Mouse (Mus musculus): ENCODE results near the gene Golt1a. TPM values are rescaled to one million over a fixed set of nuclear protein-coding genes. Genes with fewer than 3 reads are reported as not detected.

The Golt1a gene
- polyA plus RNA-seq, 1 experiment from 2014 or later = 7.6 TPM

DNA sequence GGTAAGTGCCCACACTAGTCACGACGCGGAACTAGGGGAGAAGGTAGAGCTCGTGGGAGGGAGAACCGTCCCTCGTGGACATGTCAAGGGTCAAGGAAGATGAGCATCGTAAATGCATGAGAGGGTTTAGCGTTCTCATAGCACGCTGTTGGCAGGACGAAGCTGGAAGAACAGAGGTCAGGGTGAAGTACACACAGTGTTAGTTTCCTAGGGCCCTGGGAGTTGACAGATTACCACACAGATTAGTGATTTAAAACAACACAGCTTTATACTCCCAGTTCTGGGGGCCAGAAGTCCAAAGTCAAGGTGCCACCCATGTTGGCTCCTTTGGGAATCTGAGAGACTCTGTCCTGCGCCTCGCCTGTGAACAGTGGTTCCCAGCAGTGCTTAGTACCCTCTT lies 21.7 kb upstream of the Golt1a start:
- Histone ChIP-seq H3K4me2 (replicated peaks; ENCODE audit: low read depth) (no peak overlapping the region), H3K27ac (replicated peaks) (no peak overlapping the region), H3K27me3 (ENCODE audit: control insufficient read depth, insufficient read depth, low read length) (no peaks in the 10 kb centered on the region), H3K4me3 (ENCODE audit: low read depth, low read length) (no peak overlapping the region), H3K9ac (ENCODE audit: low read length) (no peak overlapping the region), H3K9me3 (ENCODE audit: control insufficient read depth, low read length) (no peaks in the 10 kb centered on the region), H3K36me3 (ENCODE audit: control insufficient read depth, insufficient read depth, low read length) (peaks cover 6% of the 10 kb centered on the region), H3K4me1 (replicated peaks; ENCODE audit: control insufficient read depth, insufficient read depth) (no peaks in the 10 kb centered on the region)
- no peak for ATAC-seq (ENCODE audit: low FRiP score, low TSS enrichment)
- DNase-seq (ENCODE audit: low spot score) = no peak
- 86% methylated on average over 12 of the region's 12 CpGs for WGBS
- TF ChIP-seq EP300 (optimal IDR thresholded peaks at IDR 0.05) (no peak), CTCF (IDR thresholded peaks at IDR 0.05; ENCODE audit: low read depth) (no peak)

DNA sequence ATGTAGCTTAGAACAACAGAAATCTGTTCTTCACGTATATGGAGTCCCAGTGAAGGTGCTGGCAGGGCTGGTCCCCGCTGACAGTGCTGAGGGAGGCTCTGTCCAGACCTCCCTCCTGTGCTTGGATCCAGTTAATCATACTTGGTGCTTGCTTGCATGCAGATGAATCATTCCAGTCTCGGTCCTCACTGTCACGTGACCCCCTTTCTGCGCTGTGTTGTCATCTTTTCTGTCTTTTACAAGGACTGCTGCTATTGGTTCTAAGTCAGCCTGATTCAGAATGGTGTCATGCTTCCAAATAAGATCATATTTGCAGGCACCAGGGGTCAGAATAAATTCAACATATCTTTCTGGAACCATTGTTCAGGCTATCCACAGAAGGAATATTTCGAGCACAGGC lies 17.7 kb upstream of the Golt1a start:
- Histone ChIP-seq H3K9ac (ENCODE audit: low read length) (no peak overlapping the region), H3K27me3 (ENCODE audit: control insufficient read depth, insufficient read depth, low read length) (no peaks in the 10 kb centered on the region), H3K36me3 (ENCODE audit: control insufficient read depth, insufficient read depth, low read length) (peaks cover 4% of the 10 kb centered on the region), H3K9me3 (ENCODE audit: control insufficient read depth, low read length) (no peaks in the 10 kb centered on the region), H3K4me1 (replicated peaks; ENCODE audit: control insufficient read depth, insufficient read depth) (no peaks in the 10 kb centered on the region), H3K27ac (replicated peaks) (no peak overlapping the region), H3K4me2 (replicated peaks; ENCODE audit: low read depth) (no peak overlapping the region), H3K4me3 (ENCODE audit: low read depth, low read length) (no peak overlapping the region)
- TF ChIP-seq EP300 (optimal IDR thresholded peaks at IDR 0.05) (no peak), CTCF (IDR thresholded peaks at IDR 0.05; ENCODE audit: low read depth) (no peak)
- no peak for DNase-seq (ENCODE audit: low spot score)
- ATAC-seq (ENCODE audit: low FRiP score, low TSS enrichment) = no peak
- 89% methylated on average over 6 of the region's 6 CpGs for WGBS

DNA sequence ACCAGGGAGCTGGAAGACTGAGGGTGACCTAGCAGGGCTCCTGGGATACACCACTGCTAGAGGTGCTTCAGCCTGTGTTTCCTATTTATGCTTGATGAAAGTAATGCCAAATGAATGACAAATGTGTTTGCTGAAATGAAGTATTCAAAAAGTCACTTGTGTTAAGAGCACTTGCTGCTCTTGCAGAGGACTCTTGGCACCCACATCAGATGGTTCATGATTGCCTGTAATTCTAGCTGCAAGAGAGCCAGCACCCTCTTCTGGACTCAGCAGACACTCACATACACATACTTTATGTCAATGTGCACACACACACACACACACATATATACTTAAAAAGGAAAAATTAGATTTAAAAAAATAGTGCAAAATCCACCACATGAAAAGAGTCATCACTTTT lies 17.0 kb upstream of the Golt1a start:
- peaks cover 4% of the 10 kb centered on the region for H3K36me3 ChIP-seq (ENCODE audit: control insufficient read depth, insufficient read depth, low read length)
- no peaks in the 10 kb centered on the region for H3K9me3 ChIP-seq (ENCODE audit: control insufficient read depth, low read length)
- no peak for DNase-seq (ENCODE audit: low spot score)
- H3K4me1 ChIP-seq (replicated peaks; ENCODE audit: control insufficient read depth, insufficient read depth) = no peaks in the 10 kb centered on the region
- peak; percentile 48 for TF ChIP-seq CTCF (IDR thresholded peaks at IDR 0.05; ENCODE audit: low read depth)
- TF ChIP-seq EP300 (optimal IDR thresholded peaks at IDR 0.05) = no peak
- H3K9ac ChIP-seq (ENCODE audit: low read length) = no peak overlapping the region
- no peaks in the 10 kb centered on the region for H3K27me3 ChIP-seq (ENCODE audit: control insufficient read depth, insufficient read depth, low read length)
- H3K4me2 ChIP-seq (replicated peaks; ENCODE audit: low read depth) = no peak overlapping the region
- no peak overlapping the region for H3K27ac ChIP-seq (replicated peaks)
- ATAC-seq (ENCODE audit: low FRiP score, low TSS enrichment) = no peak
- no peak overlapping the region for H3K4me3 ChIP-seq (ENCODE audit: low read depth, low read length)

DNA sequence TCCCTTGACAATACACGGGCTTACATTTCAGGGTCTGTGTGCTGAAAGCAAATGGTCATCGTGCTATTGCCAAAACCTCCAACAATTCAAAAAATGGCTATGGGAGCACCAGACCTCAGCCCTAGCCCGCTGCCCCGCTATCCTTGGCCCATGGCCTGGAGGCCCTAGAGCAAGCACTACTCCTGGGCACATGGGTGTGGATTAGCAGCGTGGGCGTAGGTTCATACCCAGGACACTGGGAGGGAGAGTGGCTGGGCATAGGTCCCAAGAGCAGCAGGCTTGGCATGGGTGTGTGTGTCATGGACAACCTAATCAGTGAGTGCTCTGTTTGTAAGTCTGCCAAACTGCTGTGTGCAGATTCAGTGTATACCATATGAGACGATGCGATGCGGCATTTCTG lies 13.2 kb upstream of the Golt1a start:
- Histone ChIP-seq H3K27me3 (ENCODE audit: control insufficient read depth, insufficient read depth, low read length) (no peaks in the 10 kb centered on the region), H3K4me1 (replicated peaks; ENCODE audit: control insufficient read depth, insufficient read depth) (no peaks in the 10 kb centered on the region), H3K9ac (ENCODE audit: low read length) (no peak overlapping the region), H3K4me2 (replicated peaks; ENCODE audit: low read depth) (no peak overlapping the region), H3K4me3 (ENCODE audit: low read depth, low read length) (no peak overlapping the region), H3K27ac (replicated peaks) (no peak overlapping the region), H3K36me3 (ENCODE audit: control insufficient read depth, insufficient read depth, low read length) (no peaks in the 10 kb centered on the region; the same call in none of the 2 replicates), H3K9me3 (ENCODE audit: control insufficient read depth, low read length) (no peaks in the 10 kb centered on the region)
- 63% methylated on average over 9 of the region's 9 CpGs for WGBS
- no peak for TF ChIP-seq CTCF (IDR thresholded peaks at IDR 0.05; ENCODE audit: low read depth)
- TF ChIP-seq EP300 (optimal IDR thresholded peaks at IDR 0.05) = no peak
- ATAC-seq (ENCODE audit: low FRiP score, low TSS enrichment) (peak; percentile 62), DNase-seq (ENCODE audit: low spot score) (peak; percentile 48)

DNA sequence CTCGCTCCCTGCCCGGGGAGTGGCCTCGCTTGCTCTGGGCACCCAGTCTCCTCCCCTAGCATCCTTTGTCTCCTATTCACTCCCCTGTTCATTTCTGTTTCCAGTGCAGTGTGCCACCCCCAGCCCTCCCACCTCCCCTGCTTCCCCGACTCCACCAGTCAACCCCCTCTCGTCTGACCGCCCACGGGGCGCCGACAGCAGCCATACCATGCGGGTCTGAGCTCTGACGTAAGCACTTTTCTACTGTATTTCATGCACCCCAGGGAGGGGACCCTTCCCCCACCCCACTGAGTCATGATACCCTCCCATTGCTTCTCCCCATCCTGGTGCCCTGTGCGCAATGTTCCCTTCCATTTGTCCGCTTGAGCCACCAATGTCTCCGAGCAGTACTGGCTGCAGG lies 10.8 kb upstream of the Golt1a start:
- 64% methylated on average over 14 of the region's 14 CpGs for WGBS
- Histone ChIP-seq H3K4me2 (replicated peaks; ENCODE audit: low read depth) (no peak overlapping the region), H3K27me3 (ENCODE audit: control insufficient read depth, insufficient read depth, low read length) (no peaks in the 10 kb centered on the region), H3K9ac (ENCODE audit: low read length) (no peak overlapping the region), H3K9me3 (ENCODE audit: control insufficient read depth, low read length) (no peaks in the 10 kb centered on the region), H3K4me3 (ENCODE audit: low read depth, low read length) (no peak overlapping the region), H3K36me3 (ENCODE audit: control insufficient read depth, insufficient read depth, low read length) (no peaks in the 10 kb centered on the region; the same call in none of the 2 replicates), H3K27ac (replicated peaks) (no peak overlapping the region), H3K4me1 (replicated peaks; ENCODE audit: control insufficient read depth, insufficient read depth) (no peaks in the 10 kb centered on the region)
- DNase-seq (ENCODE audit: low spot score) (no peak), ATAC-seq (ENCODE audit: low FRiP score, low TSS enrichment) (no peak)
- no peak for TF ChIP-seq EP300 (optimal IDR thresholded peaks at IDR 0.05)
- no peak for TF ChIP-seq CTCF (IDR thresholded peaks at IDR 0.05; ENCODE audit: low read depth)

DNA sequence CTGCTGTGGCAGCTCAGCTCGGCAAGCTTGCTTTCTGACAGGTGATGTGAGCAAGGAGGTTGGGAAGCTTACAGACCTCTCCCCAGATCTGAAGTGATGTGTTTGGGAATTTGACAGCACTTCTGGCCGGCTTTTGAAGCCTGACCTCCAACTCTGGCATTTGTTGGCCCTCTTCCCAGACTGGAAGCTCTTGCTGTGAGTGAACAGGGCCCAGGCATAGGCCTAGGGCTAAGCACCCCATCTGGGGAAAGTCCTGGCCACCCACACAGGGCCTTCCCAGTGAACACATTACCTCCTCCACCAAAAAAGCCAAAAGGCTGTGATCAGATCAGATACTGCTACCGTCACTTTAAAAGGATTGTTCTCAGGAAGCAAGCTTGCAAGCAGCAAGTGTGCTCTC lies 7.1 kb upstream of the Golt1a start:
- H3K9ac ChIP-seq (ENCODE audit: low read length) = no peak overlapping the region
- no peaks in the 10 kb centered on the region for H3K9me3 ChIP-seq (ENCODE audit: control insufficient read depth, low read length)
- 23% methylated on average over 3 of the region's 3 CpGs for WGBS
- H3K4me2 ChIP-seq (replicated peaks; ENCODE audit: low read depth) = no peak overlapping the region
- H3K36me3 ChIP-seq (ENCODE audit: control insufficient read depth, insufficient read depth, low read length) = no peaks in the 10 kb centered on the region; the same call in 1 of the 2 replicates
- no peaks in the 10 kb centered on the region for H3K27me3 ChIP-seq (ENCODE audit: control insufficient read depth, insufficient read depth, low read length)
- DNase-seq (ENCODE audit: low spot score) (peak; percentile 31), ATAC-seq (ENCODE audit: low FRiP score, low TSS enrichment) (no peak)
- no peak overlapping the region for H3K4me3 ChIP-seq (ENCODE audit: low read depth, low read length)
- H3K4me1 ChIP-seq (replicated peaks; ENCODE audit: control insufficient read depth, insufficient read depth) = no peaks in the 10 kb centered on the region
- H3K27ac ChIP-seq (replicated peaks) = 0 out of 2 replicates have a peak overlapping the region, but pooled peaks have one; percentile 30
- no peak for TF ChIP-seq EP300 (optimal IDR thresholded peaks at IDR 0.05)
- TF ChIP-seq CTCF (IDR thresholded peaks at IDR 0.05; ENCODE audit: low read depth) = no peak
